Comparison of ENCODE assay signal across 13 mouse cellular contexts in genomic region chr17:26057278-26057677, GRCm38 (mm10).
"Had no signal": no experiment of that assay in that cellular context is flagged by ENCODE, and none has a peak within 500 bp of the region (broad histone marks: within the 10 kb centered on the region; RNA-seq: fewer than 3 reads in every experiment).

No protein-coding gene starts in this region.

- DNase-seq: kidney, adult 11 months; kidney, adult 9 months; kidney, postnatal 36 days; liver, embryonic 13.5 days; liver, postnatal 0 days; thymus, adult 2 months; thymus, postnatal 25 days had no signal

- H3K4me3 ChIP-seq: limb, embryonic 15.5 days; liver, embryonic 13.5 days; lung, embryonic 15.5 days; midbrain, embryonic 13.5 days; stomach, embryonic 15.5 days had no signal

- H3K27ac ChIP-seq: hindbrain, postnatal 0 days; kidney, postnatal 0 days; limb, embryonic 15.5 days; liver, embryonic 13.5 days; lung, embryonic 15.5 days; midbrain, embryonic 13.5 days; stomach, embryonic 15.5 days had no signal
